Mouse (Mus musculus): ENCODE data around the gene Apbb1ip. TPM values are rescaled to one million over a fixed set of nuclear protein-coding genes. Genes with fewer than 3 reads are reported as not detected.

The Apbb1ip gene
- total and polyA plus RNA-seq, 2 experiments, result 0.64 to 0.65 TPM

DNA sequence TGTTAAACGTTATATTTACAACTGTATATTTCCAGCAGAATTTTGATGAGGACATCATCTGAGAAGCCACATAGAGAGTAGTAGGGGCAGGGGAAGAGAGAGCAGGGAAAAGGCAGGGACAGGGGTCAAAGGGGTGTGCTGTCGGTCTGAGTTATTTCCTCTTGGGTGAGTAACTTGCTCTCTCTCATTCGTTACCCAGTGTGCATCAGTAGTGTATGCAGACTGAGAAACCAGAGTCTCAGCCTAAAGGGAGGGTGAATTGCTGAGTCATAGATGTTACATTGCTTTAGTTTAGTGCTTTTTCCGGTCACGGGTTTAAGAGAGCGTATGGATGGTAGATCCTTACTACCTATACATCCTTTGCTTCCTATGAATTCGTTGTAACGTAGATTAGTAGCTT is 37.6 kb downstream of the Apbb1ip start:
- H3K27ac ChIP-seq (replicated peaks; ENCODE audit: insufficient read depth, low read depth, low read length), result no peak overlapping the region
- DNase-seq (ENCODE audit: extremely low read depth, low read depth, low spot score), result no peak
- no peak overlapping the region for H3K4me3 ChIP-seq (ENCODE audit: insufficient read depth, low read depth, low read length)
- H3K9ac ChIP-seq (ENCODE audit: low read depth, low read length), result no peak overlapping the region
- no peaks in the 10 kb centered on the region for H3K27me3 ChIP-seq (ENCODE audit: control insufficient read depth, insufficient read depth, low read length)
- no peaks in the 10 kb centered on the region for H3K79me2 ChIP-seq (ENCODE audit: control insufficient read depth, insufficient read depth, low read length)
- 76% methylated on average over 8 of the region's 8 CpGs for WGBS
- H3K36me3 ChIP-seq (ENCODE audit: control insufficient read depth, insufficient read depth, low read length), result no peaks in the 10 kb centered on the region
- no peak for TF ChIP-seq POLR2A (IDR thresholded peaks at IDR 0.05; ENCODE audit: extremely low read depth, insufficient read depth, low read length)
- TF ChIP-seq CTCF (IDR thresholded peaks at IDR 0.05; ENCODE audit: low read depth, low read length), result no peak
- H3K4me1 ChIP-seq (ENCODE audit: control insufficient read depth, insufficient read depth, low read length), result no peaks in the 10 kb centered on the region

DNA sequence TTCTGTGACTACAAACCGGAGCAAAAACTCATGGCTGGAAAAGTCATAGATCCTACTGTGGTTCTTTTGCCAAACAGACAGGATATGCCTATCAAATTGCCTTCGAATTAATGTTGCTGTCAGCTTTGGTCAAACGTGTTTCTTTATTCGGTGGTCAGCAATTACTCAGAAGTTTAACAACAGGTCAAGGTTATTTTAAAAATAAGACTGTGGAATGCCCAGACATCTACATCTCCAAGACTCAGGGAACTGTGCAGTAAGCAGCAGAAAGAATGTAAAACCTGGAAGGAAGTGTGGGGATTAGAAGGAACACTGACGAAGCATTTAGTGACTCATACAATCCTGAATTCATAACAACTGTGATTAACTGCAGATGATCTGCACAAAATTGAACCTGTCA is 40.0 kb downstream of the Apbb1ip start:
- WGBS, result 62% methylated on average over 5 of the region's 5 CpGs
- H3K79me2 ChIP-seq (ENCODE audit: control insufficient read depth, insufficient read depth, low read length), result no peaks in the 10 kb centered on the region
- no peak overlapping the region for H3K4me3 ChIP-seq (ENCODE audit: insufficient read depth, low read depth, low read length)
- H3K4me1 ChIP-seq (ENCODE audit: control insufficient read depth, insufficient read depth, low read length), result no peaks in the 10 kb centered on the region
- no peak for TF ChIP-seq POLR2A (IDR thresholded peaks at IDR 0.05; ENCODE audit: extremely low read depth, insufficient read depth, low read length)
- no peak for TF ChIP-seq CTCF (IDR thresholded peaks at IDR 0.05; ENCODE audit: low read depth, low read length)
- H3K27ac ChIP-seq (replicated peaks; ENCODE audit: insufficient read depth, low read depth, low read length), result no peak overlapping the region
- no peaks in the 10 kb centered on the region for H3K27me3 ChIP-seq (ENCODE audit: control insufficient read depth, insufficient read depth, low read length)
- H3K36me3 ChIP-seq (ENCODE audit: control insufficient read depth, insufficient read depth, low read length), result no peaks in the 10 kb centered on the region
- no peak for DNase-seq (ENCODE audit: extremely low read depth, low read depth, low spot score)
- no peak overlapping the region for H3K9ac ChIP-seq (ENCODE audit: low read depth, low read length)

DNA sequence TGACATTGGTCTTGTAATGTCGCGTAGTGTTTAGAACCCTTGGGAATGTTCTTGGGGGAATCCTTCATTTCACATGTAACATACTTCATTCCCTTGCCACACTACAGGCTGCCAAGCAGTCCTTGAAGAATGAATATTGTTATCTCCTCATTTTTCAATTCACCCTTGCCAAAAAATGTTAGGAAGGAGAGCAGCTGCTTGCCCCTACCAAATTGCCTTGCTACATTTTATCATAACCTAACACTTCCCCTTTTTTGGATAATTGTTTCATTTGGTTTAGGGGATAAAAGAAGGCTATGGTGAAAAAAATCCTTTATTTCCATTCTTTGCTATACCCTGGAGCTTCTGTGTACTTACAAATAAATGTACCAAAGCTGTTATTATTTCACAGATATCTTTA is 41.8 kb downstream of the Apbb1ip start:
- Histone ChIP-seq H3K36me3 (ENCODE audit: control insufficient read depth, insufficient read depth, low read length) (no peaks in the 10 kb centered on the region), H3K4me3 (ENCODE audit: insufficient read depth, low read depth, low read length) (no peak overlapping the region), H3K27me3 (ENCODE audit: control insufficient read depth, insufficient read depth, low read length) (no peaks in the 10 kb centered on the region), H3K27ac (replicated peaks; ENCODE audit: insufficient read depth, low read depth, low read length) (no peak overlapping the region), H3K79me2 (ENCODE audit: control insufficient read depth, insufficient read depth, low read length) (no peaks in the 10 kb centered on the region), H3K4me1 (ENCODE audit: control insufficient read depth, insufficient read depth, low read length) (no peaks in the 10 kb centered on the region), H3K9ac (ENCODE audit: low read depth, low read length) (no peak overlapping the region)
- 95% methylated on average over 2 of the region's 2 CpGs for WGBS
- TF ChIP-seq CTCF (IDR thresholded peaks at IDR 0.05; ENCODE audit: low read depth, low read length) (no peak), POLR2A (IDR thresholded peaks at IDR 0.05; ENCODE audit: extremely low read depth, insufficient read depth, low read length) (no peak)
- DNase-seq (ENCODE audit: extremely low read depth, low read depth, low spot score), result no peak

DNA sequence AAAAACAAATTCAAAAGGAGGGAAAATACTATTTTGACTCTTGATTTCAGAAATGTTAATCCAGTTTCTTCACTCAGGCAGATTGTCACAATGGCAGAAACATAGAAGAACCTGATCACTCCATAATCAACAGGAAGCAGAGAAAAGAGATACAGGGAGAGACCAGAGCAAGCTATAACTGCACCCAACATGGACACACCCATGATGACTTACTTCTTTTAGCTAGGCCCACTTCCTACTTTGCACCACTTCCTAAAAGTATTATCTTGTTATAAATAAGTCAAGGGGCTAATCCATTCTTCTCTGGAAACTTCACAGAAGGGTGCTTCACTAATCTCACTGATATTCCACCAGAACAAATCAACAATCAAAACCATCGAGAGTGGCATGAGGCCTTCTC is 42.3 kb downstream of the Apbb1ip start:
- Histone ChIP-seq H3K9ac (ENCODE audit: low read depth, low read length) (no peak overlapping the region), H3K79me2 (ENCODE audit: control insufficient read depth, insufficient read depth, low read length) (no peaks in the 10 kb centered on the region), H3K4me1 (ENCODE audit: control insufficient read depth, insufficient read depth, low read length) (no peaks in the 10 kb centered on the region), H3K36me3 (ENCODE audit: control insufficient read depth, insufficient read depth, low read length) (no peaks in the 10 kb centered on the region), H3K27me3 (ENCODE audit: control insufficient read depth, insufficient read depth, low read length) (no peaks in the 10 kb centered on the region), H3K4me3 (ENCODE audit: insufficient read depth, low read depth, low read length) (no peak overlapping the region), H3K27ac (replicated peaks; ENCODE audit: insufficient read depth, low read depth, low read length) (no peak overlapping the region)
- TF ChIP-seq CTCF (IDR thresholded peaks at IDR 0.05; ENCODE audit: low read depth, low read length) (no peak), POLR2A (IDR thresholded peaks at IDR 0.05; ENCODE audit: extremely low read depth, insufficient read depth, low read length) (no peak)
- no peak for DNase-seq (ENCODE audit: extremely low read depth, low read depth, low spot score)
- 53% methylated on average over 1 of the region's 1 CpGs for WGBS

DNA sequence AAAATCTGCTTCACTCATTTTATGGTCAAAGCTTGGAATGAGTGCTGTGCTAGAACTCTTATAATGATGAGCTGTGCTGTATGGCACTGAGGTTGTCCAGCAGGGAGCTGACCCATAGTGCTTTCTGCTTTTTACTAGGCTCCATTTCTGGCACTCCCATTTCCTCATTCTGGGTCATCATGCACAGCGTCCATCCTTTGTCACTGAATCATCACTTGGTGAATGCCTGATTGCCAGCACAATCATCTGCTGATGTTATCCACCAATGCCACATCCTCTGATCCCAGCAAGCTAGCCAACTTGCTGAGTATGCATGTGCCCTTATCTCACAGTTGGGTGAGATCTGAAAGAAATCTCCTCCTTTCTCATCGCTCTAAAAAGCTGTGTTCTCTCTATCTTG is 48.4 kb downstream of the Apbb1ip start:
- DNase-seq (ENCODE audit: extremely low read depth, low read depth, low spot score), result no peak
- WGBS, result 56% methylated on average over 2 of the region's 2 CpGs
- no peaks in the 10 kb centered on the region for H3K36me3 ChIP-seq (ENCODE audit: control insufficient read depth, insufficient read depth, low read length)

DNA sequence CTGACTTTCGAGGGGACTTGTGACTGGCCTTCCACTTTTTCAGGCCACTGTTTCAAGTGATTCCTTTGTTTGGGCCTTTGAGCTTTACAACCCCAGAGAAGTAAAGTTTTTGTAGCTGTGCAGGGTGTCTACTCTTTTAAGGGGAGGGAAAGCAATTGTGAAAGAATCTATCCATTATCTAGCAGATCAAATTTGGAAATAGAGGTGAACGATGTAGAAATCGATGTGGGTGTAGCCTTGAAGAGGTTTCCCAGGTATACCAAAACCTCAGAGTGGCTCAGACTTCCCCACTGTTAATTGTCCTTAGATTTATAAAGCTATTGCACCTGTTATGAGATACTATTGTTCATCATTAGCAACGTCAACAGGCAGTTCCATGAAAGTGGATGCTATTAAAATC is 71.6 kb downstream of the Apbb1ip start:
- no peak overlapping the region for H3K4me3 ChIP-seq (ENCODE audit: insufficient read depth, low read depth, low read length)
- H3K4me1 ChIP-seq (ENCODE audit: control insufficient read depth, insufficient read depth, low read length), result no peaks in the 10 kb centered on the region
- no peaks in the 10 kb centered on the region for H3K27me3 ChIP-seq (ENCODE audit: control insufficient read depth, insufficient read depth, low read length)
- H3K79me2 ChIP-seq (ENCODE audit: control insufficient read depth, insufficient read depth, low read length), result no peaks in the 10 kb centered on the region
- no peak overlapping the region for H3K9ac ChIP-seq (ENCODE audit: low read depth, low read length)
- no peak for TF ChIP-seq POLR2A (IDR thresholded peaks at IDR 0.05; ENCODE audit: extremely low read depth, insufficient read depth, low read length)
- TF ChIP-seq CTCF (IDR thresholded peaks at IDR 0.05; ENCODE audit: low read depth, low read length), result no peak
- no peaks in the 10 kb centered on the region for H3K36me3 ChIP-seq (ENCODE audit: control insufficient read depth, insufficient read depth, low read length)
- 90% methylated on average over 4 of the region's 4 CpGs for WGBS
- H3K27ac ChIP-seq (replicated peaks; ENCODE audit: insufficient read depth, low read depth, low read length), result no peak overlapping the region
- no peak for DNase-seq (ENCODE audit: extremely low read depth, low read depth, low spot score)

More for the DNA sequence above, 48.4 kb downstream of the Apbb1ip start:
- Histone ChIP-seq H3K27ac (replicated peaks; ENCODE audit: insufficient read depth, low read depth, low read length) (no peak overlapping the region), H3K4me1 (ENCODE audit: control insufficient read depth, insufficient read depth, low read length) (no peaks in the 10 kb centered on the region), H3K4me3 (ENCODE audit: insufficient read depth, low read depth, low read length) (no peak overlapping the region), H3K9ac (ENCODE audit: low read depth, low read length) (no peak overlapping the region), H3K27me3 (ENCODE audit: control insufficient read depth, insufficient read depth, low read length) (no peaks in the 10 kb centered on the region), H3K79me2 (ENCODE audit: control insufficient read depth, insufficient read depth, low read length) (no peaks in the 10 kb centered on the region)
- TF ChIP-seq POLR2A (IDR thresholded peaks at IDR 0.05; ENCODE audit: extremely low read depth, insufficient read depth, low read length) (no peak), CTCF (IDR thresholded peaks at IDR 0.05; ENCODE audit: low read depth, low read length) (no peak)
